Mouse (Mus musculus) intestine, embryonic 14.5 days (tissue): ENCODE measurements around the gene Glb1l2. TPM values are rescaled to one million over a fixed set of nuclear protein-coding genes. Genes with fewer than 3 reads are reported as not detected.

Experiments used
- ATAC-seq: fragments of 200-750 bp; cut with Nextera tagmentation; replicated peaks from 2 replicates; pipeline ENCODE4 v1.8.0; 2017; ENCODE audit warnings: low read depth, moderate number of reproducible peaks, moderate TSS enrichment, moderate library complexity; ENCODE audit not compliant: low FRiP score, low TSS enrichment
- DNase-seq: peaks from one replicate; pipeline ENCODE4 v3.0.0-alpha.2; 2018; ENCODE audit warnings: low spot score
- H3K27ac ChIP-seq: fragments of 300-500 bp; sonication (generic); 2 replicates; pipeline ENCODE4 v1.5.1; 2014; ENCODE audit warnings: low read depth, mild to moderate bottlenecking, control low read depth
- H3K27me3 ChIP-seq: fragments of 300-500 bp; sonication (generic); replicated peaks from 2 replicates; pipeline ENCODE4 v1.6.1; 2014; ENCODE audit warnings: low read length, control low read depth; ENCODE audit not compliant: control insufficient read depth, insufficient read depth
- H3K36me3 ChIP-seq: fragments of 300-500 bp; sonication (generic); 2 replicates; pipeline ENCODE4 v1.6.1; 2014; ENCODE audit warnings: low read length, control low read depth; ENCODE audit not compliant: control insufficient read depth, insufficient read depth
- H3K4me1 ChIP-seq: fragments of 300-500 bp; sonication (generic); replicated peaks from 2 replicates; pipeline ENCODE4 v1.6.1; 2014; ENCODE audit warnings: low read length, control low read depth, mixed read lengths; ENCODE audit not compliant: control insufficient read depth, insufficient read depth
- H3K4me2 ChIP-seq: fragments of 300-500 bp; sonication (generic); 2 replicates; pipeline ENCODE4 v1.6.1; 2014; ENCODE audit warnings: low read length
- H3K4me3 ChIP-seq: fragments of 300-500 bp; sonication (generic); 2 replicates; pipeline ENCODE4 v1.5.1; 2014; ENCODE audit warnings: low read depth, low read length, control low read depth, mixed read lengths
- H3K9ac ChIP-seq: fragments of 300-500 bp; sonication (generic); 2 replicates; pipeline ENCODE4 v1.6.1; 2014; ENCODE audit warnings: mild to moderate bottlenecking, low read length
- H3K9me3 ChIP-seq: fragments of 300-500 bp; sonication (generic); 2 replicates; pipeline ENCODE4 v1.6.1; 2016; ENCODE audit warnings: low read length, control low read depth; ENCODE audit not compliant: control insufficient read depth
- WGBS: fragments of 180-500 bp; shearing (Covaris S2); extraction: QIAGEN DNeasy Blood & Tissue Kit; methylation state at CpG from one replicate; pipeline ENCODE4 v1.1.7; 2014; 5-methylcytosine and 5-hydroxymethylcytosine counted together
- polyA plus RNA-seq: library from polyadenylated mRNA; unstranded; fragments of >200 nt; fragmentation: Nextera tagmentation; extraction: Ambion mirVana; gene quantifications from 2 replicates; pipeline ENCODE4 v1.2.1, GENCODE M21; 2014

Glb1l2 gene
- polyA plus RNA-seq, 1 experiment from 2014 or later, result 1.9 TPM

GRCm38 (mm10) chr9:26718388-26718787, 87.9 kb downstream of the Glb1l2 start:
- no peak overlapping the region for H3K9ac ChIP-seq
- WGBS, result 58% methylated on average over 3 of the region's 3 CpGs
- DNase-seq (no peak), ATAC-seq (no peak)
- H3K27me3 ChIP-seq, result no peaks in the 10 kb centered on the region
- H3K27ac ChIP-seq, result no peak overlapping the region
- no peak overlapping the region for H3K4me3 ChIP-seq
- H3K4me2 ChIP-seq, result no peak overlapping the region
- no peaks in the 10 kb centered on the region for H3K36me3 ChIP-seq
- no peaks in the 10 kb centered on the region for H3K9me3 ChIP-seq
- no peaks in the 10 kb centered on the region for H3K4me1 ChIP-seq

Other genes starting within 250 kb of the Glb1l2 start
- gene B3gat1, start 72.7 kb downstream of the Glb1l2 start, polyA plus RNA-seq, result 0.48 and 0.50 TPM in 2 replicates
- gene Glb1l3, start 54.4 kb upstream of the Glb1l2 start, polyA plus RNA-seq, result not detected in 2 replicates
- not detected in 2 replicates for gene Gm1110, start 116.6 kb upstream of the Glb1l2 start, polyA plus RNA-seq
- 33.3 and 35.9 TPM in 2 replicates for gene Acad8, start 193.1 kb upstream of the Glb1l2 start, polyA plus RNA-seq
- 167 and 170 TPM in 2 replicates for gene Thyn1, start 193.2 kb upstream of the Glb1l2 start, polyA plus RNA-seq
- 35.9 and 36.4 TPM in 2 replicates for gene Vps26b, start 223.6 kb upstream of the Glb1l2 start, polyA plus RNA-seq
- 32.7 and 36.4 TPM in 2 replicates for gene Ncapd3, start 223.7 kb upstream of the Glb1l2 start, polyA plus RNA-seq